Mouse (Mus musculus) T-cell, adult 66 days (primary cell): Measurements from ENCODE around the gene Cbfb. TPM values are rescaled to one million over a fixed set of nuclear protein-coding genes. Genes with fewer than 3 reads are reported as not detected.

Source experiments
- total RNA-seq, 2 experiments: library from RNA; stranded (reverse); gene quantifications; 3 replicates in 1 of 2; 4 replicates in 1 of 2; pipeline ENCODE4 v1.2.4; 2023

Gene Cbfb
- 100 to 1,000 TPM; 114 to 128 TPM for total RNA-seq

DNA sequence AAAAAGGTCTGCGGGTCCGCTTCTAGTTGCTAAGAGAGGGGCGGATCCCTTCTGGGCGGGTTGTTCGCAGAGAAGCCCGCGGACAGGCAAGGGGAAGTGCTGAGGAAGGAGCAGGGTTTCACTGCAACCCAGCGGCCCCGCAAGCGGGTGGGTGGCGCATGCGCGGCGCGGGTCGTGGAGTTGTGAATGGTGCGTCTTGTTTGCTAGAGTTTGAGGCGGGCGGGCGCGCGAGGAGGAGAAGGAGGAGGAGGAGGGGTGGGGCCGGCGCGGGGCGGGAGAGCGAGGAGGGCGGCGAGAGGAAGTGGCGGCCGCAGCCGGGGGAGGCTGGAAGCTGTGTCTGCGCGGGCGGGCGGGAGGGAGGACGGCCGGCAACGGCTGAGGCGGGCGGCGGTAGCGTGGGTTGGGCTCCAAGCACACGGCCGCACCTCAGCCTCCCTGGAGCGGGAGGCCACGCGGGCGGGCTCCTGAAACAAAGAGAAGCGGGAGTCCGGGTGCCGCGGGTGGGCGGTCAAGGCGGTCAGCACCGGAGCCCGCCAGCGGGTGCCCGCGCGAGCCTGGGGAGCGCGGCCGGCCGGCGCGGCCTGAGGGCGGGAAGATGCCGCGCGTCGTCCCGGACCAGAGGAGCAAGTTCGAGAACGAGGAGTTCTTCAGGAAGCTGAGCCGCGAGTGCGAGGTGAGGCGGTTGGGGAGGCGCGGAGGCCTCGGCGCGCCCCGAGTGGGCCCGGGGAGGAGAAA lies at the start of gene Cbfb:
Gene Cbfb, plus strand, starts transcription at position 294 of the 735 bp plus-strand sequence.

DNA sequence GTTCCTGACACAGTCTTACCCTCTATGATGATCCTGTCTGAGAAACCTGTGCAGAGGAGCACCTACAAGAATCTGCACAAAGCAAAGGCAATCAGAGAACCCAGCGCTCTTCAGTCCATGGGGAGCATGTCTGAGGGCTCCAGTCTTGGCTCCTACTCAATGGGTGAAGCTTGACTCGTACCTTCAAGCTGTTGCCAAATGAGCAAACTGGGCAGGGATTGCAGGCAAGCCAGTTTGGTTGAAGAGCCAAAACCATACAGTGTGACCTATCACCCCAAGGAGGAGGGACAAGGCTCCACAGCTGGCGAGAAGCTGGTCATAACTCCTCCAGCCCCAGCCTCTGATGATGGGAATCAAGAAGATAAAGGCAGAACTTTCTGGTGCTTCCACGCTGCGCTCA lies 39.0 kb upstream of the Cbfb start, which contains the start of gene Ces4a:
Gene Ces4a, plus strand, starts transcription at position 292 of the 400 bp plus-strand sequence.

DNA sequence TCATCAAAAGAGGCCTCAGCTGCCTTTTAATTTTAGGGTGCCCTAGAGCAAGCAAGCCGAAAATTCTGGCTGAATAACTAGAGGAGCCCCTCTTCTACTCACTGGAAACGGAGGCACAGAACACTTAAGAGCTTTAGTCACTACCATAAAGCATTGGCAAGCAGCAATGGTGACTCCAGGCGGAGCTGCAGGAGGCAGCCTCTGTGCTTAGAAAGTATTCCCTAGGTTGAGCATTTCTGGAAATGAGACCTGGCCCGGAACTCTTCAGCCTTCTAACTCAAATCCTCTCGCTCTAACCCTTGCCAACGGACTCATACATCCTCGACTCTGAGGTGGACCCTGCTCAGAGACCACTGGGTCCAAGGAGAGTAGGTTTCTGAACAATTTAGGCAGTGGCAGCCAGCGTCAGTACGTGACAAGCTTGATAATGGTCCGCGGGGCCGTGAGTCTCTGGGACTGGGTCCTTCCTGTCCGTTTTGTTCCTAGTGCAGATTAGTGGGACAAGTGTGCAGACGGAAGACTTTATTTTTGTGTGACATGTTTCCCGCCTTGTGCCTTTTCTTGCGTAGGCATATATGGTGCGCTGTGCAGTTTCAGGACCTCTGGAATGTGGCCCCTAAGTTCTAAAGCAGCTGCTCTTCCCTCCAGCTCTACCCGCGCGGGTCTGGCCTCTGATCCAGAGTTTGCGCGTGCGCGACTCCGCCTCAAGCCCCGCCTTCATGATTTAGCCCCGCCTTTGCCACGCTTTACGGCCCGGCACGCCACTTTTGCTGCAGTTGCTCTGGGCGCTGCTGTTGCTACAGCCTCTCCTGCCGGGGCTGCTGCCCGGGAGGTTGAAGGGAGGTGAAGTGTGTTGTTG lies 54.2 kb downstream of the Cbfb start, which contains the start of gene D230025D16Rik:
Gene D230025D16Rik, plus strand, starts transcription at position 733 of the 859 bp plus-strand sequence.

DNA sequence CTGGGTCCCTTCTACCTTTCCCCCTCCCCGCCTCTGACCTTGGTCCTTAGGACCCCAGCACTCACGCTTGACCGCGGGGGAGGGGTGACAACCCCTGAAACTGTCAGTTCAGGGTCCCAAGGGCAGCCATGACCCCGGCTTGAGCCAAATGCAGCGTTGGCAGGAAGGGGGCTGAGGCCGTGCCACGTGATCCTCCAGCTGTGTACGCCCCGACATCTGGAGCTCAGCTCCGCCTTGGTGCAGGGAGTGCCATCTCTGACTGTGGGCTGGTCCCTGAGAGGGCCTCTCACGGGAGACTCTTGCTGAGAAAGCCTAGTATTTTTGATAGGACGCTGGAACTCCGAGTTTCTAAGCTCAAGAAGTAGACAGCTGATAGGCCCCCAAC lies 84.5 kb downstream of the Cbfb start, which contains the start of gene B3gnt9:
Gene B3gnt9, minus strand, starts transcription at position 188 of the 385 bp plus-strand sequence.

DNA sequence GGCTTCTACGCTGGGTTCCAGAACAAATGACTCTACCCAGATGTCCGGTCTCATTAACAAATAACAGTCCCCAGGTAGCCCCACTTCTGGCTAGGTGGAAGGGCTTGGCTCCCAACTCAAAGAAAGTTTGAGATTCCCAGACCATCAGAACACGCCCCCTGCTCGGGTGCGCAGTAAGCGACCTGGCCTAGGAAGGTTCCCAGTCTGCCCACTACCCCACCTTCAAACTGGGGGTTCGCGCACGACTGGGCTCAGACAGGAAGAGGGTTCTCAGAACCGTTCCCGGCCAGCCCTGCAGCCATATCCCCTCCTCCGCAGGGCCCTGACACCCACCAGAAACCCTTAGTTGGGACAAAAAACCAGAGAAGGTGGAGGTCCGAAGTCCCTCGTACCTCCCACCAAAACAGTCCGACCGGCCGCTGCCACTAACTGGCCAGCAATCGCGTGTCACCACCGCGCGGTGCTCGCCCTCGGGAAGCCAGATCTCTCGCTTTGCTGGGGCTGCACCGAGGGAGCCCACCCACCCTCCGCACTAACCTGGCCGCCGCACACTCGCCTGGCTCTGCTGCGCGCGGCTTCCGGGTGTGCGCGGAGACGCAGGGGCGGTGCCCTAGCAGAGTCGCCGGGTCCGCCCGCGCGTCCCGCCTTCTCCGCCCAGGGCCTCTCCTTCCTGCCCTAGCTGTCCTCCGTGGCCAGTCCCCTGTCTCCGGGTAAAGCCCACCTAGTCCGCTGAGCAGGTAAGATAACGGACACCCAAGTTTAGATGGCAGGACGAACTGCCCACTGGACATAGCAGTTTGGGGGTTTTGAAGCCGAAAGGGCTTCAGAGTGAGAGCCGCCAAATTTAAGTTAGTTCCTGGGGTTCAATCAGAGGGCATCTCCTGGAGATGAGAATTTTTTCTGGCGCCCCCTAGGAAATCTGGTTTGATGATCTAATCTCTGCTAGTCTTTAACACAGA lies 93.8 kb downstream of the Cbfb start, which contains the start of the genes Tradd and Fbxl8:
Gene Tradd, minus strand, starts transcription at position 586 of the 959 bp plus-strand sequence.
Gene Fbxl8, plus strand, starts transcription at position 625 of the 959 bp plus-strand sequence.

Other genes with a start within 250 kb of the Cbfb start
- gene Ces2e, start 244.4 kb upstream of the Cbfb start, total RNA-seq, result not detected
- not detected for gene Ces2f, start 223.3 kb upstream of the Cbfb start, total RNA-seq
- gene Ces2g, start 209.0 kb upstream of the Cbfb start, total RNA-seq, result 1 to 10 TPM; 2.1 to 3.4 TPM
- gene Ces2h, start 169.8 kb upstream of the Cbfb start, total RNA-seq, result not detected
- not detected for gene Ces3a, start 122.1 kb upstream of the Cbfb start, total RNA-seq
- not detected for gene Ces3b, start 86.9 kb upstream of the Cbfb start, total RNA-seq
- not detected for gene Ces4a, start 38.9 kb upstream of the Cbfb start, total RNA-seq
- 10 to 100 TPM; 27.2 to 32.9 TPM for gene D230025D16Rik, start 54.5 kb downstream of the Cbfb start, total RNA-seq
- gene B3gnt9, start 84.5 kb downstream of the Cbfb start, total RNA-seq, result 1 to 10 TPM; 4.1 to 5.9 TPM
- gene Tradd, start 93.9 kb downstream of the Cbfb start, total RNA-seq, result 10 to 100 TPM; 28.2 to 28.5 TPM
- 10 to 100 TPM; 13.2 to 14.0 TPM for gene Fbxl8, start 94.0 kb downstream of the Cbfb start, total RNA-seq
- 1 to 10 TPM; 1.5 TPM for gene Hsf4, start 99.1 kb downstream of the Cbfb start, total RNA-seq
- not detected for gene Nol3, start 105.5 kb downstream of the Cbfb start, total RNA-seq
- 1 to 10 TPM; 2.8 to 3.9 TPM for gene 4931428F04Rik, start 119.2 kb downstream of the Cbfb start, total RNA-seq
- gene Exoc3l, start 125.4 kb downstream of the Cbfb start, total RNA-seq, result 1 to 10 TPM; 1.4 TPM
- gene E2f4, start 127.0 kb downstream of the Cbfb start, total RNA-seq, result 100 to 1,000 TPM; 100 to 107 TPM
- 1 to 10 TPM; 4.7 to 4.9 TPM for gene Elmo3, start 134.9 kb downstream of the Cbfb start, total RNA-seq
- gene Lrrc29, start 155.6 kb downstream of the Cbfb start, total RNA-seq, result 1 to 10 TPM; 7.4 to 8.4 TPM
- 10 to 100 TPM; 35.5 to 42.4 TPM for gene Tmem208, start 155.7 kb downstream of the Cbfb start, total RNA-seq
- 10 to 100 TPM; 29.9 to 31.5 TPM for gene Fhod1, start 177.3 kb downstream of the Cbfb start, total RNA-seq
- 1 to 10 TPM in 1 of 2 experiments, under 1 TPM in 1; 0.83 to 1.5 TPM for gene Slc9a5, start 178.2 kb downstream of the Cbfb start, total RNA-seq
- gene Plekhg4, start 202.6 kb downstream of the Cbfb start, total RNA-seq, result under 1 TPM in 1 of 2 experiments, not detected in 1; 0.15 TPM
- not detected for gene Kctd19, start 242.8 kb downstream of the Cbfb start, total RNA-seq
- gene Lrrc36, start 242.9 kb downstream of the Cbfb start, total RNA-seq, result not detected